Mouse (Mus musculus): ENCODE data around the gene Kazn.

DNA sequence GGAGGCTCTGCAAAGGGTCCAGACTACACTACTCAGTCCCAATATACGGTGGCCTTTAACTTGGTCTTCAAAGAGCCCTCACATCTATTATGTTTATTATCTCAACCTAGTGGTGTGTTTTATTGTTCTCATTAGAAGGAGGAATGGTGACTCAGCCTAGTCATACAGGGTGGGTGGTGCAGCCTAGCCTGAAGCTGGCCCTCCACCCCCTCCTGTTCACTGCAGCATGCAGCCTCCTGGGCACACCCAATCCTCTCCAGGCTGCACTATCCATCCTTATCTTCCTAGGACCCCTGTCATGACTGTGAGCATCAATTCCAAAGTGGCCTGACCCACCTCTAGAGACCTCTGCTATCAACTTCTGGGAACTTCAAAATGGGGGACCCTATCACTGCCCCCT, 16.8 kb downstream of the Kazn start:
- no peak for TF ChIP-seq HCFC1 (IDR thresholded peaks at IDR 0.05; ENCODE audit: borderline replicate concordance, insufficient read depth, low read length)
- no peak for TF ChIP-seq CHD2 (IDR thresholded peaks at IDR 0.05; ENCODE audit: low read depth, low read length)
- TF ChIP-seq ZNF384 (IDR thresholded peaks at IDR 0.05; ENCODE audit: low read depth, low read length), result no peak
- no peak for TF ChIP-seq ZC3H11A (IDR thresholded peaks at IDR 0.05; ENCODE audit: borderline replicate concordance, low read depth, low read length)
- no peak for TF ChIP-seq MAFK (IDR thresholded peaks at IDR 0.05; ENCODE audit: insufficient read depth, low read depth, low read length)

All from ES-E14 (cell line).